Mouse (Mus musculus) lung, postnatal 14 days (tissue): ENCODE data around the gene Ranbp3l.
"Not testable (repeated sequence)": the region's sequence is repeated elsewhere in the genome, so short reads cannot be mapped to it uniquely, and the experiment has no call there.

ENCODE experiments used
- DNase-seq: peaks from one replicate; pipeline ENCODE4 v3.0.0; 2021

Ranbp3l gene

DNA sequence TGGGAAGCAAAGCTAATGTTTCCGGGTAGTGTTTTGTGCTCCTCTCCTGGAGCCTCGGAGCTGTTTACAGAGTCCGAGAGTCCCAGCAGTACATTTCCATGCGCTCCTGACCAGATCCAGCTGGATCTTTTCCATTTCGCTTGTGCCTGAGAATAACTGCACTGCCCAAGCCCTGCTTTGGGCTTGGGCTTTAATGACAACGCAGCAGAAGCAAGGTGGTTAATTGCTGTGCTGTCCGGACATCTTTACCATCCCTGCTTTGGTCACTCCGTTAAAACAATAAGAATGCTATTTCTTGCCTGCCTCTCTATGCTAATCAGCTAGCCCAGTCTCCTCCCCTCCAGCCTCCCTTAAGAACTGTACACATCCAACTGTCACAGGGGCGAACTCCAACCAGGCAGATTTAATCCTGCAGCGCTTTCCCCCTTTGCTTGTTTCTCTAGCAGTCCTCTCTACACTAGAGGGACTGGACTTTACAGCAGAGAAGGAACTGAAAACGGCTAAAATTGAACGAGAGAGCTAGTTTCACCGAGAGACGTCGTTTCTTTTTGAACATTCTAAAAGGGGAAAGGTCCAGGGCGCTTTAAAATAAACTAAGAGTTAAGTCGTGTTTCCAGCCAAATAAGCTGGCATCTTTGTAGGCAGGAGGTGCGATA lies at the start of gene Ranbp3l:
Gene Ranbp3l, plus strand, starts transcription at position 377 of the 656 bp plus-strand sequence.
- peak; percentile 10 for DNase-seq

DNA sequence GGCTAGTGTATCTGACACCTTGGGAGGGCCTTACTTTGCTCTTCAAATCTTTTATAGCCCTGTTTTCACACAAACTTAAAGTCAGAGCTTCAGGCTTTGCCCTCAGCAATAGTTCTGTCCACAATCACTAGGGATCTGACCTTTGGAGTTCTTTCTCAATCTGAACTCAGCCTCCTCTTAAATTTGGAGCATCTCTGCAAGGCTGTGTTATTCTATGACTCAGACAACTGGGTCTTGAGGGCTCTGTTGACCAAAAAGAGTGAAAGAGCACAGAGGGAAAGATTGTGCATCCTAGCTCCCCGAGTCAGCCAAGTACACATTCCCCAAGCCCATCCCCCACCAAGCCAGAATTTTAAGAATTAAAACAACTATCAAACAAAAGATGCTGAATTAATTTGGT lies 37.7 kb upstream of the Ranbp3l start:
- DNase-seq, result no peak

DNA sequence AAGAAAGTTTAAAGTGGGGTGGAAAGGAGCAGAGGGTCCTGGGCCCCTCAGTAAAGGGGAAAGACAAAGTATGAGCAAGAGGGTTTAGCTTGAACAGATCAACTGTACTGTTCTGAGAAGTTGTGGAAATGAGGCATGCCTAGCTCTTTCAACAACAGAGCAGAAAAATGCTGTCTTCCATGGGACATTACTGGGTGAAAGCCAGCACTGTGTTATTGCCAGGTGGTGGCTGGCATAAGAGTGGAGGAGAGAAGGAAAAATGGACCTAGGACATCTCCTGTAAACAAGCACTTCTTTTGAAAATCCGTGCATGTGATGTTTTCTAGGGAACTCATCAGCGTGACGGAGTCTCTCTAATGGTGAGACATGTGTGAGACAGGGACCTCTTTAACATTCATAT lies 30.8 kb upstream of the Ranbp3l start:
- no peak for DNase-seq

GRCm38 (mm10) chr15:8940861-8941260 lies 26.9 kb upstream of the Ranbp3l start:
- DNase-seq, result no peak

DNA sequence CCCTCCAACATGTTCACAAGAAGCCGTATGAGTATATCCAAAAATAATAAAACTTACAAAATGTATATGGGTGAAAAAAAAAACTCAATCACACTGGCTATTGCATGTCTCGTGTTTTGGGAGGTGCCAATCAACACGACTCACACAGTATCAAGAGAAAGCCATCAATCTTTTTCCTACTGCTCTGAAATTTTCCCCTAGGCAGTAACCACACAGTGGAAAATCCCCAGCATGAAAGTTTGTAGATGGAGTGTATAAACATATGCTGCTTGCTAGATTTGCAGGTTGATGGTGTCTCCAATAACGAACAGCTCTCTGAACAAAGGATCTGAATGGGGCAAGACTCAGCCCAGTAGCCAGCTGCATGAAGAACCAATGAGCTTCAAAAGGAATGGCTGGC lies 16.9 kb upstream of the Ranbp3l start:
- no peak for DNase-seq

GRCm38 (mm10) chr15:8963323-8963722 lies 4.4 kb upstream of the Ranbp3l start:
- no peak for DNase-seq

DNA sequence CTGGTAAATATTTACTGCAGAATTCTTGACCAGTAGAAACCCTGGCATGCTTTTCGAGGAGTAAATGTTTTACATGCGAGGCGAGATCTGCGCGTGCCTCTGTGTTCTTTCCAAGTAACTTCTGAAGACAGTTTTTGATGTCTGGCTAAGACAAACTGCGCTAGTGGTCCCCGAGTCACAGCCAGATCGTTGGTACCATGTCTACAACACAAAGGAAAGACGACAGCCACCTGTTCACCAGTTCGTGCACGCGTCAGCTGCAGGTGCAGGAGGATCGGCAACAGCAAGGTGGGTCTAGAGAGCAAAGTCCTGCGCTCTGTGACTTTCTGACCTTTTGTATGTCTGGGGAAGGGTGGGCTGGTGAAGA lies 463 bp downstream of the Ranbp3l start:
- DNase-seq, result no peak

GRCm38 (mm10) chr15:8969061-8969635 lies 1.4 kb downstream of the Ranbp3l start:
- DNase-seq, result no peak

- DNase-seq, result no peak
These were observed 23.5 kb downstream of the Ranbp3l start for GRCm38 (mm10) chr15:8991211-8991610.

DNA sequence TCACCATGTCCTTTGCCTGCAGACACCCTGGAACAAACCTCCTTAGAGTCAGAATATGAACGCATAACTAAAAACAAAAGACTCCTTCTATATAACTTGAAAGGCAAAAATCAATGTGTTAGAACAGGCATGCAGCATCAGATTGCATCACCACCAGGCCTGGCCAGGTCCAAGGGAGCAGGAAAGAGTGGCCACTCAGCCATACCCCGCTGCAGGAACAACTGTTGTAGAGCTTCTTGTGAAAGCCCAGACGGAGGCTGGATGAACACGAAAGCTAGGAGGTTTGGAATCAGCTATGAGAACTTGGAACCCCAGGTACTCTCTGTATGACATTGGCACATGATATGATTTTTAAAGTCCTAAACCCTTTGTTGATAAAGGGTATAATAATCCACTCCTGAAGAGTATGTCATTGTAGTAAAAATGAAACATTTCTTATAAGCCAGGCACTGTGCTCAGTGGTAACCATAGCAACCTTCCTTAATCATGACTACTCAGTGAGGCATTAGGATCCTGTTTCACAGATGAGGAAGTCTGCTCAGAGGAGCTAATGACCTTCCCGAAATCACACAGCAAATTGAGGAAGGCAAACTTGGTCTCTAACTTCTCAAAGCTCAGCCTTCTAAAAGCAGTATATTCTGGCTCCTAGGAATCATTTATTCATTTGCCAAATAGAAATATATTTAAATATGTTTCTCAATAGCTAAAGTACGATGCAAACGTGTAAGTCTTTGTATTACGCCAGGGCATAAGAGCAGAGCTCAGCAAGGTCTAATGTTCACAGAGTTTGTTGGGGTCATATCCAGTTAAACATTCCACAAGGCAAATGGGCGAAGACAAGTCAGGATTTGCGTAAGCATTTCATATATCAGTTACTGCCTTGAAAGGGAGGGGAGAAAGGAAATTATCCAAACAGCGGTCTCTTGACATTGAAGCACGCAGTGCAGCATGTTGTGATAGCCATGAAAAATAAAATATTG lies 24.4 kb downstream of the Ranbp3l start:
- DNase-seq, result no peak

- no peak for DNase-seq
These were observed 27.0 kb downstream of the Ranbp3l start for GRCm38 (mm10) chr15:8994608-8995277.

DNA sequence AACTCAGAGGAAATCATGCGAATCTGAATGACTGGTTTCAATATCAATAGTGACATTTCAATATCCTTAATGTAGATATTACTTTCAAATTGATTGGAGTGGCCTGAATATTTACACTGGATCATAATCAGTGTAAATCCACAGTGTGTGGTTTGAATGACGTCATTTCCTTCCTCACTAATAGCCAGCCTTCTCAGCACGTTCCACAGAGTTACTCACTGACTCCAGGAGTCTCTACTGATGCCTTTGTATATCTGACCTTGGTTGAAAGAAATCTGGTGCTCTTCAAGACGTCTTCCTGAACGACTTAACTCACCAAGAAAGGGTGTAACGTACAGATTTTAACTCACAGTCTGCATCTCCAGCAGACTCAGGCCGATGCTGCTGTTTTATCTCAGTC lies 27.7 kb downstream of the Ranbp3l start:
- no peak for DNase-seq

DNA sequence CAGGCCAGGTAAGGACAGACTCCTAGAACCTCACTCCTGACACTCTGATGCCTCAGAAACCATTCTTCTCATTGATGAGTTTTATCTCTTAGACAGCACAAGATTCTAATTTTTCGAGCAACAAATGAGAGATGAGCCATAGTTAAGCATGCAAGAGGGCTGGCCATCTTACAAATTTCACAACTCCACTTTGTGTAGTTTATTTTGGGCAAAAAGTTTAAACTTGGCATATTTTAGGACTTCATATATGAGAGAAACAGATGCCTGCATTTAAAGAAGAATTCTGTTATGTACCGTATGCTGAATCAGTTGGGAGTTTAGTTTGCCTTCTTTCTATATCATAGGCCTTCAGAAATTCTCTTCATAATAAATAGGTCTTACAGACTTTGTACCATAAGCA lies 35.0 kb downstream of the Ranbp3l start:
- no peak for DNase-seq

DNA sequence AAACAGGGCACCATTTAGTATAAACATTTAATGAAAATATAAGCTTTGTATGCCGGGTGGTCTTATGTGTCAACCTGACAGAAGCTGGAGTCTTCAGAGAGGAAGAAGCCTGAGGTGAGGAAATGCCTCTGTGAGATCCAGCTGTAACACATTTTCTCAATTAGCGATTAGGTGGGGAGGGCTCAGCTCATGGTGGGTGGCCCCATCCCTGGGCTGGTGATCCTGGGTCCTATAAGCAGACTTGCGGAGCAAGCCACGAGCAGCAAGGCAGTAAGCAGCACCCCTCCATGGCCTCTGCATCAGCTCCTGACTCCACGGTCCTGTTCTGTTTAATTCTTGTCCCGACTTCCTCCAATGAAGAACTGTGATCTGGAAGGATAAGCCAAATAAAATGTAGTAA lies 41.4 kb downstream of the Ranbp3l start:
- DNase-seq, result no peak

- DNase-seq, result no peak
These were observed 46.8 kb downstream of the Ranbp3l start for GRCm38 (mm10) chr15:9014541-9014940.

DNA sequence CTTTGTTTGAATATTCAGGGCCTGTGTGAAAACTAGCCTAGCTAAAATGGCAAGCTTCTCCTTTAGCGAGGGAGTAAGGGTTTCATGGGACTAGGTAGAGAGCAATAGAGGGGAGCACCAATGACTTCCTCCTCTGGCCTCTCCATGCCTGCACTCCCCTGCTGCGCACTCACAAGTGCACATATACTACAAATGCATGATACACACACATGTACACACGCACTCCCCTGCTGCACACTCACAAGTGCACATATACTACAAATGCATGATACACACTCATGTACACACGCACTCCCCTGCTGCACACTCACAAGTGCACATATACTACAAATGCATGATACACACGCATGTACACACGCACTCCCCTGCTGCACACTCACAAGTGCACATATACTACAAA lies 47.7 kb downstream of the Ranbp3l start:
- DNase-seq, result not testable (repeated sequence)

GRCm38 (mm10) chr15:9055704-9056103 lies 88.0 kb downstream of the Ranbp3l start:
- DNase-seq, result no peak

DNA sequence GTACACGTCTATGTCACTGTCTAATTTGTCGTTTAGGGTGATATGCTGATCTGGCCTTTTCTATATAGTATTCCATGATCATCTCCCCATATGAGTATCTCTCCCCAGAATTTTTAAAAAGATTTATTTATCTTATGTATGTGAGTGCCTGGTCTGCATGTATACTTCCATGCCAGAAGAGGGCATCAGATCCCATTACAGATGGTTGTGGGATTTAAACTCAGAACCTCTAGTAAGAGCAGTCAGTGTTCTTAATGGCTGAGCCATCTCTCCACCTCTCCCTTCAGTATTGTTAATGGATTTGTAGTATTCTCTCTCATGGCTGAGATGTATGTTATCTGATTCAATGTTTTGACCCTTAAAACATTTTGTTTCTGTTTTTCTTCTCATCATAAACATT lies 92.1 kb downstream of the Ranbp3l start:
- no peak for DNase-seq

DNA sequence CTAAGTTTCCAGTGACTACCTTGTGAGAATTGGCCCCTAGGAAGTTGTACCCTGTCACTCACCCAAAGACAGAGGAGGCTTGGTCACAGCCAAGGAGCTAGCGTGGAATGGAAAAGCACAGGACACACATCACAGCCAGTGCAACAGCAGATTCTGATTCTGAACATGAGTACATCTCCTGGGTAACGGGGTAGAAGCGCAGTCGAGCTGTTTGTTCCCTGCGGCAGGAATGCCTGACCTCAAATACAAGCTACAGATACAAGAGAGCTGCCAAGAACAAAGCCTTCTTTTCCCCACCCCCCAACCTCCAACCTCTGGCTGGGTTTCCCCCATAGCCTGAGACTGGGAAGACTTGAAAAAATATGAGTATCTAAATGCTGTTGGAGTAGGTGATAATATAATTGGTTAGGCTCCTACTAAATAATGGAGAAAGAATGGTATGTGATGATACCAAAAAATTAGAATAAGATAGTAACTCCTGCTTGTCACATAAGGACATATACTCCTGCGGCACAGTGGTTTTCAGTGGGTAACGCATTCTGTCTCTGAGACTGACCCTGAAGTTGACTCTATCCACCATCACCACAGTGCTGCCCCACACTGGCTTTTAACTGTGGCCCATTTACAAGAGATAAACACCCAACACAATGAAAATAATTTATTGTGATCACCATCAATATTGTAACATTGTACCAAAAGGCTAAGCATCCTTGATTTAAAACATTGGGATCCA lies 93.6 kb downstream of the Ranbp3l start:
- DNase-seq, result no peak

DNA sequence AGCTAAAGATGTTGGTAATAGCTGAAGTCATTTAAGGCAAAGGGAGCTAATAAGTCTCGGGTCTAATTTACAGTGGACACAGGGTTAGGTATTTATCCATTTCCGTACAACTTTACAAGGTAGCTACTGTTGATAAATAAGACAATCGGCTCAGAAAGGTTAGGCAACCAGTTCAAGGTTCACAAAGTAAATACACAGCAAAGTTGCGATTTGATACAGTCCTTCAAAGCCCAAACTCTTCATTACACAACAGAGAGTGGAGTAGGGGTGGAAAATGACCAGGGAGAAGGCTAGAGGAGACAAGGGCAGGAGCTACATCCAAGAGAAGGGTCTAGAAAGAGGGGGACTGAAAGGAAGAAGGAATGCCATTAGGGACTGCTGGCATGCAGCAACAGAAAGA lies 101.1 kb downstream of the Ranbp3l start:
- DNase-seq, result no peak

DNA sequence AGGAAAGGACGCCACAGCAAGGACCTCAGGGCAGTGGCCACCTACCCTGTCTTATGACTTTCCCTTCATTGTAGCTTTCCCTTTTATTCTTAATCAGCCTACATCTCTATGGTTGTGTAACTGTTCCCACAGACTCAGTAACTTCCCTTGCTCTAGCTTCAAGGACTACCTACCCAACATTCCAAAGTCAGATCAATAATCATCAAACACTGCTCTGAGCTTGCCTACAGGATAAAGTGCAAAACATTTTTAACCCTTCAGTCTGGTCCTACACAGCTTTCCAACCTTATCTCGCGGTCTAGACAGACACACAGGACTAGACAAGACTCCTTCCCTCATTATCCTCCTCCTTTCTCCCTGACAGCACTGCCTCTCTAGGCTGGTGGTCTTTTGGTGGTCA lies 102.6 kb downstream of the Ranbp3l start:
- no peak for DNase-seq

DNA sequence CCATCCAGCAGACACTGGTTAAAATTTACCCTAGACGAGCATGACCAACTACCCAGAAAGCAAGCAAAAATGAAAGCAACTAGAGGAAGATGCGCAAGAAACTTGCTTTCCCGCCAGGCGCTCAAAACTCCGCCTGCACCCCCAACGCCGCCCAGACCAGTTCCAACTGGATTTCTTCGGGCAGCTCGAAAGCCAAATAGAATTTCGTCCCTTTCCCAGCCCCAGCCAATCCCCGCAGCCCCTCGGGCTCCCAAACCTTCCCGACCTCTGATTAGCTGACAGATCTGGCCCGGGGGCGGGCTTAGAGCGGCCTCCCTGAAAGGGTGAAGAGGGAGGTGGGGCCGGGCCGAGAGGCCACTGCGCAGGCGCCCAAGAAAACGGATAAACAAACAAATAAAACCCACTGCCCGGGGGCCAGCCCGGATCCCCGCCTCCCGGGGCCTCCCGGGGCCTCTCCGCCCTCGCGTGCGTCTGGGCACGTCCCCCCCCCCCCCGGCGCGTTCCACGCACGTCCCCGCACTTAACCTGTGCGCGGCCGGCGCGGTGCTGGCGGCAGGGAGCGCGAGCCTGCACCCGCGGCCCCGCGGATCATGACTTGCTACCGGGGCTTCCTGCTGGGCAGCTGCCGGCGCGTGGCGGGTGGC lies 103.3 kb downstream of the Ranbp3l start, which contains the start of gene Nadk2:
Gene Nadk2, plus strand, starts transcription at position 349 of the 644 bp plus-strand sequence.
- peak; percentile 98 for DNase-seq
